Mouse (Mus musculus): ENCODE results near the gene Arhgdig. TPM values are rescaled to one million over a fixed set of nuclear protein-coding genes. Genes with fewer than 3 reads are reported as not detected.
A peak's percentile ranks its signal among the peaks of the same experiment; 100 is the strongest.
"Not testable (repeated sequence)": the region's sequence is repeated elsewhere in the genome, so short reads cannot be mapped to it uniquely, and the experiment has no call there.

The Arhgdig gene
- total RNA-seq, 2 experiments from 2014 or later: 228 to 258 TPM

DNA sequence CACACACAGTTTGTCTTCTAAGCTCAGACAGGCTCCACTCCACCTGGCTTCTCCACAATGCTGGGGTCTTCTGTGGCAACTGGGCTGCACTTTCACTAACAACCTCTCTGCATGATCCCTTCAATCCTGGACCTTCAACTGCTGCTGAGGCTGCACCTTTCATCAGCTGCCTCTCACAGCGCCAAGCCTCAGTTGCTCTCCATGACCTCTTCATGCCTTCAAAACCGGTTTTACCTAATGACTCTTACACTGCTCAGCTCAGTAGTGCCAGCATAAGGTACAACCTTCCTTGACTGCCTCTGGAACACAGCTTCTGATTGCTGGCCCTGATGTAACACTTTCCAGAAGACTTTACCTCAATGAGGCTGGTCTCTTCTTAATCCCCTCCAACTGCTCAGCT lies 13.9 kb upstream of the Arhgdig start:
- no peak for DNase-seq (ENCODE audit: extremely low spot score in 1 of 2, low spot score in 2 of 2)
- intact Hi-C loops (cut with DNase I): no loop called here

- no peak for DNase-seq (ENCODE audit: extremely low spot score in 1 of 2, low spot score in 2 of 2)
- intact Hi-C loops (cut with DNase I): no loop called here
These were observed 5.1 kb upstream of the Arhgdig start for GRCm38 (mm10) chr17:26212681-26213080.

GRCm38 (mm10) chr17:26212241-26212640 lies 4.7 kb upstream of the Arhgdig start:
- DNase-seq (ENCODE audit: extremely low spot score in 1 of 2, low spot score in 2 of 2): no peak
- intact Hi-C loops (cut with DNase I): no loop called here

DNA sequence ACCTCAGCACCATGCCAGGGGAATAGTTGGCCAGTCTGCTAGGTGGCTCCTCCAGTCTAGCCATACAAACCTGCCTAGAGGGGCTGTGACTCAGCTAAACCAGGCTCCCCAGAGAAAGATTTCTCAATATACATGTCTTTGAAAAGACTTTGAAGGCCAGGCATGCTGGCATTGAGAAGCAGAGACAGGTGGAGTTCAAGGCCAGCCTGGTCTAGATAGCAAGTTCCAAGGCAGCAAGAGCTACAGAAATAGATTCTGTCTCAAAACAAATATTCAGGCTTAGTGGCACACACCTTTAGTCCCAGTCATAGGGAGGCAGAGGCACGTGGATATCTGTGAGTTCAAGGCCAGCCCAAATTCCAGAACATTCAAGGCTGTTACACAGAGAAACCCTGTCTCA lies 1.2 kb downstream of the Arhgdig start:
- intact Hi-C loops (cut with DNase I): loop anchor here (5.0 kb wide), 1 partner anchor 36 kb away; the partner anchor contains the start of gene Fam234a
- no peak for DNase-seq (ENCODE audit: extremely low spot score in 1 of 2, low spot score in 2 of 2)

DNA sequence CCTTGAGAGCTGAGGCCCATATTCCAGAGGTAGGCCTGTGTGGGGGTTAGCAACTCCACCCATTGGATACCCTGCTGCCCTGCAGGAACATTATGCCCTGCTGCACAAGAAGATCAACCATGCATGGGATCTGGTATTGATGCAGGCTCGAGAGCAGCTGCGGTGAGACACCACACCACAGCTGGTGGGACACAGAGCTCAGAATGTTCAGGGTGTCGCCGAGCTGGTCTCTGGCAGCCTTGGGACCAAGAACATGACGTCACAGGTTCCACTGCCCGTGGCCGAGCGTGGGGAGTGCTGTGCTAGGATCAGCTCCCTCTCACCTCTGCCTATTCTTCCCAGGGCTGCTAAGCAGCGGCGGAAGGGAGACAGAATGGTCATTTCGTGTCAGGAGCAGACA lies 2.8 kb downstream of the Arhgdig start:
- DNase-seq (ENCODE audit: extremely low spot score in 1 of 2, low spot score in 2 of 2): no peak

GRCm38 (mm10) chr17:26203321-26203811 lies 4.2 kb downstream of the Arhgdig start:
- intact Hi-C loops (cut with DNase I): no loop called here

More for the DNA sequence above, 2.8 kb downstream of the Arhgdig start:
- intact Hi-C loops (cut with DNase I): loop anchor here (5.0 kb wide), 1 partner anchor 38 kb away; the partner anchor contains the start of gene Fam234a

DNA sequence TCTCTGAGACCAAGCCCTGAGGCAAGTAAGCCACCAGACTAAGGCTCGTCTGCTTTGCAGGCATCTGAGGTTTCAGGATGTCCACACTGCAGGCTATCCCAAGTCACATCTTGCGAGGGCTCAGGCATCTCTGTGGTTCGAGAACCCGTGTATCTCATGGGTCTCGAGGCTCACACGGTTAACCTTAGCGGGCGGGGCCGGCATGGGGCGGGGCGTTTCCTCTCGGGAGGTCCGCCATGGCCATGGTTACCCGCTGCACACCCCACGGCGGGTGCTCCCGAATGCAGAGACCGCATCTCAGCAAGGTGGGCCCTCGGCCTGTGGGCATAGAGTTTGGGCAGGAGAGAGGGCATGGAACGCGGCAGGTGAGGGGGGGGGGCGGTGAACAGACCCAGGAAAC lies 4.8 kb downstream of the Arhgdig start, which contains the start of gene Rgs11:
Gene Rgs11, plus strand, starts transcription at position 215 of the 400 bp plus-strand sequence.
- peak; percentile 46 to 75 for DNase-seq (ENCODE audit: extremely low spot score in 1 of 2, low spot score in 2 of 2)
- intact Hi-C loops (cut with DNase I): no loop called here

More at GRCm38 (mm10) chr17:26203321-26203811, 4.2 kb downstream of the Arhgdig start:
- DNase-seq (ENCODE audit: extremely low spot score in 1 of 2, low spot score in 2 of 2): peak; percentile 44 to 69

- no peak for DNase-seq (ENCODE audit: extremely low spot score in 1 of 2, low spot score in 2 of 2)
- intact Hi-C loops (cut with DNase I): no loop called here
These were observed 5.6 kb downstream of the Arhgdig start for GRCm38 (mm10) chr17:26201998-26202397.

GRCm38 (mm10) chr17:26200831-26201705 lies 6.5 kb downstream of the Arhgdig start:
- peak in 1 of 2 experiments; percentile 69 for DNase-seq (ENCODE audit: extremely low spot score in 1 of 2, low spot score in 2 of 2)
- intact Hi-C loops (cut with DNase I): no loop called here

- intact Hi-C loops (cut with DNase I): no loop called here
- no peak for DNase-seq (ENCODE audit: extremely low spot score in 1 of 2, low spot score in 2 of 2)
These were observed 8.7 kb downstream of the Arhgdig start, which contains the start of gene Pdia2 for GRCm38 (mm10) chr17:26198892-26199291. TSS of gene Pdia2 (minus strand) at chr17:26199087.

GRCm38 (mm10) chr17:26192481-26193190 lies 14.9 kb downstream of the Arhgdig start:
- intact Hi-C loops (cut with DNase I): no loop called here
- no peak for DNase-seq (ENCODE audit: extremely low spot score in 1 of 2, low spot score in 2 of 2)

- DNase-seq (ENCODE audit: extremely low spot score in 1 of 2, low spot score in 2 of 2); intact Hi-C loops (cut with DNase I): not testable (repeated sequence)
These were observed 16.1 kb downstream of the Arhgdig start for GRCm38 (mm10) chr17:26191486-26191885.

GRCm38 (mm10) chr17:26188091-26188805 lies 19.3 kb downstream of the Arhgdig start:
- no peak for DNase-seq (ENCODE audit: extremely low spot score in 1 of 2, low spot score in 2 of 2)
- intact Hi-C loops (cut with DNase I): no loop called here

GRCm38 (mm10) chr17:26187592-26187991 lies 20.0 kb downstream of the Arhgdig start:
- intact Hi-C loops (cut with DNase I): no loop called here
- DNase-seq (ENCODE audit: extremely low spot score in 1 of 2, low spot score in 2 of 2): no peak

DNA sequence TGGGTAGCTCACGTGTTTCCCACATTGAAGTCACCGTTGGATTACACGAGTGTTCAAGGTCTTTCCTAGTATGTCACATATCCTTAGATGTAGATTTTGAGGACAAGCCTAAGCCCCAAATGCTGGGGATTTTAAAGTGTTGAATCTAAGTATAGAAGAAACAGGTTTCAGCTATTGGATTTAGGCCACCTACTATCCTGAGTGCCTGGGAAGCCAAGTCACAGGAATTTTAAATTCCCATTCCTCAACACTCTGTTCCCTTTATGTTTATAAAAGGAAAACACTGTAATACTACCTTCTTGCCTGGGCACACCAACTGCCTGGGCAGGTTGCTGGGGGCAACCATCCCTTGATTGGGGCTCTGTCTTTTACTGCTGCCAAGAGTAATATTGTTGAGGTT lies 26.4 kb downstream of the Arhgdig start:
- intact Hi-C loops (cut with DNase I): no loop called here
- no peak for DNase-seq (ENCODE audit: extremely low spot score in 1 of 2, low spot score in 2 of 2)

- intact Hi-C loops (cut with DNase I): no loop called here
- DNase-seq (ENCODE audit: extremely low spot score in 1 of 2, low spot score in 2 of 2): no peak
These were observed 29.0 kb downstream of the Arhgdig start for GRCm38 (mm10) chr17:26178611-26179010.

DNA sequence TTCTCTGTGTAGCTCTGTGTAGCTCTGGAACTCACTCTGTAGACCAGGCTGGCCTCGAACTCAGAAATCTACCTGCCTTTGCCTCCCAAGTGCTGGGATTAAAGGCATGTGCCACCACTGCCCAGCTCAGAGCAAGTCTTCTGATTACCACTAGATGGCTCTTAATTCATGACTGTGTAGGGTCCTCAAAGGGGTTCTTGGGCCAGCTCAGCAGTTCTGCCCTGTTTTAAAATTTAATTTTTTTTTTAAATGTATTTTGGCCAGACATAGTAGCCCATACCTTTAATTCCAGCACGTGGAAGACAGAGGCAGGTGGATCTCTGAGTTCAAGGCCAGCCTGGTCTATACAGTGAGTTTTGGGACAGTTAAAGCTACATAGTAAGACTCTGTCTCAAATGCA lies 32.3 kb downstream of the Arhgdig start:
- DNase-seq (ENCODE audit: extremely low spot score in 1 of 2, low spot score in 2 of 2); intact Hi-C loops (cut with DNase I): not testable (repeated sequence)

GRCm38 (mm10) chr17:26168039-26168438 lies 39.5 kb downstream of the Arhgdig start:
- intact Hi-C loops (cut with DNase I): no loop called here
- no peak for DNase-seq (ENCODE audit: extremely low spot score in 1 of 2, low spot score in 2 of 2)

DNA sequence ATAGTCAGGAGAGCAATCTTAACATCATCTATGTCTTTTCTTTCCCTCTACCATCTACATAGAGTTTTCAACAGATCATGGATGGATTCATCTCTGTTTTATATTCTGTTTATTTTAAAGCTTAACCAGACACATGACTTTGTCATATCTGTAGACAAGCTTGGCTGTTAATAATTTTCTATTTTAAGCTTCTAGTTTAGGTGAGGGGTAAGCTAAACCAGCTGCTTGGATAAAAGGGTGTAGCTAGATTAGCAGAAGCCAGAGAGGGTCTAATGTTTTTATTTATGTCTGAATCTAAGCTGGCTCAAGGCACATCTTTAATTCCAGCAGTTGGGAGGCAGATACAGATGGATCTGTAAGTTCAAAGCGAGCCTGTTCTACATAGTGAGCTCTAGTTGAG lies 44.9 kb downstream of the Arhgdig start:
- intact Hi-C loops (cut with DNase I): no loop called here
- DNase-seq (ENCODE audit: extremely low spot score in 1 of 2, low spot score in 2 of 2): no peak
